Mouse (Mus musculus): Measurements from ENCODE around the gene Dlx3. TPM values are rescaled to one million over a fixed set of nuclear protein-coding genes. Genes with fewer than 3 reads are reported as not detected.

The Dlx3 gene
- under 1 TPM in 1 of 2 experiments, not detected in 1; 0.17 TPM for total RNA-seq (2021)
- long read RNA-seq, experiment 1, result 0 reads
- long read RNA-seq, experiment 2, result 0 reads

- no peak for DNase-seq (ENCODE audit: low spot score in 2 of 2)
Observed at GRCm38 (mm10) chr11:95119990-95120632, at the start of gene Dlx3. TSS of gene Dlx3 (plus strand) at chr11:95120119.

DNA sequence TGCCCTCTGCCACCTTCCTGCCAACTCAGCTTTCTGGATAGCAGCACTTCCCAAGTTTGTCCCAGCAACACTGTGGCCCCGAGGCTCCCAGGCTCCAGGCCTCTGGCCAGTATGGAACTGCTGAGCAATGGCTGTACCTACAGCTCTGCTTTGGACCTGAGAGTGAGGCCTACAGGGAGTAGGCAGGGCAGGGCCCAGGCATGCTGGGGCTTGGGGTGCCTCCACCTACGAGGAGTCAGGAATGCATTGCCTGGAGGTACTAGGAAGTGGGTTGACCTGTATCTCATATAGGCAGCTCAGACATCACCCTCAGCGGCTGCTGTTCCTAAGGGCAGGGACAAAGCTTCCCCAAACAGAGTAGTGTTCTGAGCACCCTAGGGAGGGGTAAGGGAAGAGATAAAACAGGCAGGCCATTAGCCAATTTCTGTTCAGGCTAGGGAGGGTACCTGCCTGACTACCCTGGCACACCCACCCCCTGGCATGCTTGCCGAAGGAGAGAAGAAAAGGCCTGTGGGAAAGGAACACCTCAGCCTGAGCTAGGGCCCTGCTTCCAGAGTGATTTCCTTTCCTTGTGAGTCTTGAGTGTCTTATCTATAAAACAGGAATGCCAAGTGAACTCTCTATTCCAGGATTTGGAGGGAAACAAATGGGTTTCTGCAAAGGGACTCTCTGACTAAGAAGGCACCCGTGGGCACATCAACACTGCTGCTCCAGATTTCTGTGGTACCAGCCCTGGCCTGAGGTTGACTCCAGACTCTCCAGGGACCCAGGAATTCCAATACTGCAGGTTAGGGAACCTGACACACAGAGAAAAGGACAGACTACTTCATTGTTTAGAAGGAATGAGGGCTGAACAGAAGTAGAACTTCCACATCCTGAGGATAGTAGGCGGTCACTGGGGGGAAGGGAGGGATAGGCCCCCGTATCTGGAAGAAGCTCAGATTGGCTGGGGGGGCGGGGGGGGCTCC is 49.5 kb upstream of the Dlx3 start:
- no peak for DNase-seq (ENCODE audit: low spot score in 2 of 2)

DNA sequence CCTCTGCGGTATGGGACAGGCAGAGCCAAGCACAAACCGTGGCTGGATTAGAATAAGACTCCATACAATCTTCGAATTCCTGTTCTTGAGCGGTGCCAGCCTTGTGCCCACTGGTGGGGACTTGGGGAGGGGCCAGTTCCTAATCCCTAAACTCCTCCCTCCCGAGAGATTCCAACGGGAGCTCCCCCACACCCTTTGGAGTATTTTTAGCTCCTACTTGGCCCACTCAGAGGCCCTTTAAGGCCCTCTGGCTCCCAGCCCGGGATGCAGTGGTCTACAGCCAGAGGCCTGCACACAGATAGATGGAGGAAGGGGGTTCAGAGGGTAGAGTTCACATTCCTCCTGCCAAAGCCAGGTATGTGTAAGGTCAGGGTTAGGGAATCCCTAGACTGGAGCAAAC is 48.7 kb upstream of the Dlx3 start:
- DNase-seq (ENCODE audit: low spot score in 2 of 2), result no peak

DNA sequence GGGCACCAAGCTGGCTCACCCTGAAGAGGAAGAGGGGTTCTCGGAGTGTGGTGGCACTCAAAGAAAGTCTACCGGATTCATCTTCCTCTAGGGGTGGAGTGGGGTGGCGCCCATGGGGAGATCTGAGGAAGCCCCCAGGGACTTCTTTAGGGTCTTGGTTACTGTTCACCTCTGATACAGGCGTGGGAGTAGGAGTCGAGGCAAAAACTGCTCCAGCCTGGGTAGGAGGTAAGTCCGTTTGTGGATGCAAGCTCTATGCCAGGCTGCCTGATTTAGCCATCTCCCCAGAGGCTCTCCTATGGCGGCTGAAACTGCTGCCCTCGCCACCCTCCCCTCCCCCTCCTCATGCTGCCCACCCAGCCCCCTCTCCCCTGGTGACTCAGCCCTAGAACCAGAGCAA is 47.8 kb upstream of the Dlx3 start:
- no peak for DNase-seq (ENCODE audit: low spot score in 2 of 2)

DNA sequence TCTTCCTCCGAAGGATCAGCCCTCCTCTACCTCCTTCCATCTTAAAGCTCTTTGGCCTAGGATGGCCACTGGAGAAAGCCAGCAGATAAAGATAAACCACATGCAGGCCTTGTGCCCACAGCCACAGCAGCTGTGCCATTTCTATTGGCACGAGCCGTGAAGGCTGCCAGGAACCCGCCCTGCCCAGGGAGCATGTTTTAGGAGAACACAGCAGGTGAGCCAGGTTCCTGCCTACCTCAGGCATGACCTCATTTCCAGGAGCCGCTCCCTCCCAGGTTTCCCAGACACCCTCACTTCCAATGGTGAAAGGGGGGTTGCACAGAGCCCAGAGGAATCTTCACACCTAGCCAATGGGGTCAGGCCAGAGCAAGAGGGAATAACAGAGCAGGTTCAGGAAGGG is 47.1 kb upstream of the Dlx3 start:
- no peak for DNase-seq (ENCODE audit: low spot score in 2 of 2)

GRCm38 (mm10) chr11:95073835-95074234 is 46.1 kb upstream of the Dlx3 start:
- no peak for DNase-seq (ENCODE audit: low spot score in 2 of 2)

DNA sequence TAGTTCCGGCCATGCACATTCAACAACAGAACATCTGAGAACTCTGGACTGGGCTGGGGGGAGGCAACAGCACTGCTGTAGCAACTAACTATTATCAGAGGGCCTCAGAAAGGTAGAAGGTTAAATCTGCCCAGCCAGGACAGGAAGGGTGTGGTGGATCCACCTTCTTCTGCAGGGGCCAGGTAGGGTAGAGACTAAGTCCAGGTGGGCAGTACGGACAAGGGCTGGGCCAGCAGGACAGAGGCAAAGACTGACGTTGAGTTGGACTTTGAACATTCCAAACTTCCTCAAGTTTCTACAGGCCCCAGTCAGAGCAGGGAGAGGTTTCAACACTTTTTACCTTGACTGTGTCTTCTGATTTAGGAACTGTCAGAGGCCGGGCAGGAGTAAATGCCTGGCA is 45.2 kb upstream of the Dlx3 start:
- no peak for DNase-seq (ENCODE audit: low spot score in 2 of 2)

GRCm38 (mm10) chr11:95075197-95076040 is 44.5 kb upstream of the Dlx3 start:
- no peak for DNase-seq (ENCODE audit: low spot score in 2 of 2)

GRCm38 (mm10) chr11:95076041-95076535 is 43.8 kb upstream of the Dlx3 start:
- no peak for DNase-seq (ENCODE audit: low spot score in 2 of 2)

DNA sequence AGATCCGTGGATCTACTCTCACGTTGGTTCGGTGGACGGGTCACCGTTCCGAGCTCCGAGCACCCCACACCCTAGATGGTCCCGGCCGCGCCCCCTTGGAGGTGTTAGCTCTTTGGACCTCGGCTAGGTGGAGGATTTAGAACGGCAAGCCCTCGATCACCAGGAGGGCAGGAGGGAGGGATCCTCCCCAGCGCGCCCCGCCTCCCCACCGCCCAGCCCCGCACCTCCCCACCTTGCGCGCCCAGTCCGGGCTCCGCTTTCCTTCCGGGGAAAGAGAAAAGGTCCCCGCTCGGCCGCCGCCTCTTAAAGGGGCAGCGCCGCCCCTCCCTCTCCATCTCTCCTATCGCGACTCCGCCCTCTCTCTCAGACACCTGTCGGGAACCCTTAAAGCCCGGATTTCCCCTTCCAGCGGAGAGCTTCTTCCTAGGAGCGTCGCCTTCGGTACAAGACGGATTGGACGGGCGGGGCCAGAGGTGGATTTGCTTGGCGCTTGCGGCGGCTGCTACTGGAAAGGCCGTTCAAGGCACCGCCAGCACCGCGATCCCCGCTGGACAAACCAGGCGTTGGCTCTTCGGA is 43.3 kb upstream of the Dlx3 start, which contains the start of gene Itga3:
Itga3 (minus strand) TSS at position 266 of the 576 bp plus-strand sequence.
- peak; percentile 28 to 43 for DNase-seq (ENCODE audit: low spot score in 2 of 2)

DNA sequence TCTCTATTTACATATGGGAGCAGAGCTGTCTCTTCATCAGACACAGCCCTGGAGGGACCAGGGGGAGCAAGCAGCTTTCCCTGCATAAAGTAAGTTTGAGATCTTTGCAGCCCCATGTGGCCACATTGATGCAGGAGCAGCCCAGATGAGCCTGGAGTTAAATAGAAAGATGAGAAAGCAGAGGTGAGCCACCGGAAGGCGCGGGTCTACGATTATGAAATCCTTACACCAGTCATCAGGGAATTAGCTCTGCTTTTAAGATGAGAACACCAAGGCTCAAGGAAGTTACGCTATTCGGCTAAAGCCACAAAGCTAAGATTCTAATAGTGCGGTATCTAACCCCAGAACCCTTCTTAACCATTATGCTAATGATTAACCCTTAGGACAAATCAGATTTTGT is 42.0 kb upstream of the Dlx3 start:
- DNase-seq (ENCODE audit: low spot score in 2 of 2), result no peak

- DNase-seq (ENCODE audit: low spot score in 2 of 2), result peak in 1 of 2 experiments; percentile 19
Observed at GRCm38 (mm10) chr11:95079256-95079875, 40.6 kb upstream of the Dlx3 start.

- no peak for DNase-seq (ENCODE audit: low spot score in 2 of 2)
Observed at GRCm38 (mm10) chr11:95080783-95081182, 39.1 kb upstream of the Dlx3 start.

- DNase-seq (ENCODE audit: low spot score in 2 of 2), result no peak
Observed at GRCm38 (mm10) chr11:95082896-95083295, 37.0 kb upstream of the Dlx3 start.

DNA sequence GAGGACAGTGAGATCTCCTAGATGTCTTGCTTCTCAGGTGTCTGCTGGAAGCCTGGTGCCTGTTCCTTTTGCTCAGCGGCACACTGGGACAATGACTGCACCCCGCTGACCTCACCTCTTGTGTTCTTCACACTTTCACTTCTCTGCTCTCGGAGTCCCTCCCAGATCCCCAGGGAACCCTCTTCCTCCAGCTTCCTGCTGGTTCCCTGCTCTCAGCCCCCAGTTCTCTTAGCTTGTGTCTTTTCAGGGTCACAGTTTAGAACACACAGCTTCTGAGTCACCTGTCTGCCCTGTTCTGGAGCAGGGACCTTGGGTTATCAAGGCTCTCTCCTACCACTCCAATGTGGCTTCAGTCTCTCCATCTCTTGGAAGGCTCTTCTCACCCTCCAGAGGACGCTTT is 35.7 kb upstream of the Dlx3 start:
- DNase-seq (ENCODE audit: low spot score in 2 of 2), result no peak

- no peak for DNase-seq (ENCODE audit: low spot score in 2 of 2)
Observed at GRCm38 (mm10) chr11:95084811-95085382, 35.0 kb upstream of the Dlx3 start.

DNA sequence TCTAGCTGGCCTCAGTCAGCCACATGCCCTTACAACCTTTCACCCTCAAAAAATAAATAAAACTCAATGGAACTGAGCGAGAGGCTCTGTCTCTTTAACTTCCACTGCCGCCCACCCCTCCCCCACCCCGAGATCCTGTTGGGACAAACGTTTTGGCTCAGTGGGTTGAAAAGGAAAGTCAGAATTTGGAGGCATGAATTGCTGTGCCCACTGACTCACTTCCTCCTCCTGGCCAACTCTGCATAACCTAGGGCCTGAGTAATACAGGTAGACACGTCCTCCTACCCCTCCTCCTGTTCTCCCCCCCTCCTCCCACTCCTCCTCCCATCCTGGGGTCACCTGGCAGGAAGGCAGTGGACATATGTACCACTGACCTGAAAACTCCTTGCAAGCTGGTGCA is 34.2 kb upstream of the Dlx3 start:
- DNase-seq (ENCODE audit: low spot score in 2 of 2), result no peak

GRCm38 (mm10) chr11:95086229-95086628 is 33.7 kb upstream of the Dlx3 start:
- DNase-seq (ENCODE audit: low spot score in 2 of 2), result no peak

GRCm38 (mm10) chr11:95087301-95088228 is 32.4 kb upstream of the Dlx3 start:
- DNase-seq (ENCODE audit: low spot score in 2 of 2), result no peak
